Mouse (Mus musculus) retina, embryonic 14.5 days (tissue): Measurements from ENCODE around the gene Gm17428.
"Not testable (repeated sequence)": the region's sequence is repeated elsewhere in the genome, so short reads cannot be mapped to it uniquely, and the experiment has no call there.

Experiments
- DNase-seq: peaks from one replicate; pipeline ENCODE4 v3.0.0-alpha.2; 2015; ENCODE audit warnings: low spot score

Gm17428 gene

DNA sequence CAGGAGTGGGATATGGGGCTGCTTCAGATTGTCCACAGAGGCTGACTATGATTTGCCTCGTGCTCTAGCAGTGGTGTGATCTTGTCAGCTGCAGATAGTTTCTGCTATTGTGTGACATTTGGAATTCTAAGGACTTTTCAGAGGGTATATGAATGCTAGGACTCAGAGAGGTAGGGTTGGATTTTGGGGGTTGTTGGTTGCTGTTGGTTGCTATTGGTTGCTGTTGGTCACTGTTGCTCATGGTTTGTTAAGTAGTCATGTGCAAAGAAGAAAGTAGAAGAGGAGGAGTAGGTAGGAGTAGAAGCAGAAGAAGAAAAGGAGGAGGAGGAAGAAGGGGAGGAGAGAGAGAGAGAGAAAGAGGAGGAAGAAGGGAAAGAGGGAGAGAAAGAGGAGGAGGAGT is at the start of gene Gm17428:
TSS of gene Gm17428 (plus strand) at position 301 of the 400 bp plus-strand sequence.
- DNase-seq: no peak

DNA sequence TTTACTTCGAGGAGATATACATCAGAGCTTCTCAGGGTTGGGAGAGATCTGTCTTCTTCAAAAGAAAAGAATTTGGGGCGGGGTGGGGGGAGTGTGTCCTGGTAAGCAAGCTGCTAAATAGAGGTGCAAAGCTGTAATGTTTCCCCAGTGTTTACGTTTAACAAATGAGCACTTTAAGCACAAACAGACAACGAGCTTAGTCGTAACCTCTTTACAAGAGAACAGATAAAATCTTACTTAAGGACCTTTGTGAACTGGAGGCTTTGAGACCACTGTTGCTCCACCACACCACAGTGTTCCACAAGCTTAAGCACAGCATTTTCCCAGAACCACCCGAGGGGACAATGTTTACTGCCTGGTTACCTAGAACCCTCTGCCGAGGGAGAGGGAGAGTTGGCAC is 49.4 kb upstream of the Gm17428 start:
- no peak for DNase-seq

DNA sequence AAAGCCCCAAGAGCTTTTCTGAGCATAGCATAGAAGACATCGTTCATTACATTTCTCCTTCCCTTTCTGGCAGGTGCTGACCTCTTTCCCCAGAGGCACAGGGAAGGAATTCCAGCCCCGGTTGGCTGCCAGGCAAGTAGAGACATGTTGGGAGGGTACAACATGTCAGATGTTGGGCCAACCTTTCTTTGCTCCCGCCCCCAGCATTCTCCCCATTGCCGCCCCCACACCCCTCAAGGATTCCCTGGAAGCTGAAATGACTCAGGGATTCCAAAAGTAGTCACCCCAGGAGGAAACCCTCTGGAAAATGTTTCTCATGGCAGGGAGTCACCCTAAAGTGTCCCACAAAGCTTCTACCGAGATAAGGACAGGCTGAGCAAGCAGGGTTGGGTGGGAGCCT is 46.9 kb upstream of the Gm17428 start:
- DNase-seq: no peak

DNA sequence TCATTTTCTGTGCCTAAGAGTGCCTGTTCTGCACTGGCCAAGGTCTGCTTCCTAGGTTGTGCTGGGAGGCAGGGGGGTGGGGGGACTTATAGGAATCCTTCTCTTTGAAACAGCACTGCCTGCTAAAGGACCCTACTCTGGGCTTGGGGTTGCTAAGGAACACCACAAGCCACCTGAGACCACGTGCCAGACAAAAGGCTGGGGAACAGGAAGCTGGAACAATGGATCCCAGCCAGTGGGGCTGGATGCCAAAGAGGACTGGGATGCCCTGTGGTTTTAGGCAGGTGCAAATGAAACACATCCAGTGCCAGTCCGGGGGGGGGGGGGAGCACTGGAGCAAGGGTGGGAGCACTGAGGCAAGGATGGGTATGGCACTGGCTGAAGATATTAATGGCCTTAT is 46.3 kb upstream of the Gm17428 start:
- no peak for DNase-seq

DNA sequence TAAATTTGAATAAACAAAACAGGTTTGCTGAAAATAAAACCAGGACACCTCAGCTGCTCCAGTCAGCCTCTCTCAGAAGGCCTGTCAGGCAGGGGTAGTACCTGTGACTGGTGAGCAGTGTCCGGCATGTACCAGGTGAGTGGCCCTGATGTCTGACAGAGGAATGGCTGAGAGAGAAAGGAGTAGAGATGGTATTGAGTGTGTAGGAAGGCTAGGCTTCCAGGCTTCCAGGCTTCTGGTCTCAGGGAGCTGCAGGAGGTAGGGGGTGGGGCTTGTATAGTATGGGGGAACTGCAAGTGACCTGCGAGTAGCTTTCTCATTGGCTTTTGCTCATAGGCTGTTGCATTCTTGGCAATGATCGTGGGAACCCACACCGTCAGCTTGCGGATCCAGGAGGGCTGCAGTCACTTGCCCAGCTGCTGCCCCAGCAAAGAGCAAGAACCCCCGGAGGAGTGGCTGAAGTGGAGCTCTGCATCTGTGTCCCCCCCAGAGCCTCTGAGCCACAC is 44.0 kb upstream of the Gm17428 start, which contains the start of gene Il25:
TSS of gene Il25 (plus strand) at position 51 of the 506 bp plus-strand sequence.
- peak; percentile 52 for DNase-seq

DNA sequence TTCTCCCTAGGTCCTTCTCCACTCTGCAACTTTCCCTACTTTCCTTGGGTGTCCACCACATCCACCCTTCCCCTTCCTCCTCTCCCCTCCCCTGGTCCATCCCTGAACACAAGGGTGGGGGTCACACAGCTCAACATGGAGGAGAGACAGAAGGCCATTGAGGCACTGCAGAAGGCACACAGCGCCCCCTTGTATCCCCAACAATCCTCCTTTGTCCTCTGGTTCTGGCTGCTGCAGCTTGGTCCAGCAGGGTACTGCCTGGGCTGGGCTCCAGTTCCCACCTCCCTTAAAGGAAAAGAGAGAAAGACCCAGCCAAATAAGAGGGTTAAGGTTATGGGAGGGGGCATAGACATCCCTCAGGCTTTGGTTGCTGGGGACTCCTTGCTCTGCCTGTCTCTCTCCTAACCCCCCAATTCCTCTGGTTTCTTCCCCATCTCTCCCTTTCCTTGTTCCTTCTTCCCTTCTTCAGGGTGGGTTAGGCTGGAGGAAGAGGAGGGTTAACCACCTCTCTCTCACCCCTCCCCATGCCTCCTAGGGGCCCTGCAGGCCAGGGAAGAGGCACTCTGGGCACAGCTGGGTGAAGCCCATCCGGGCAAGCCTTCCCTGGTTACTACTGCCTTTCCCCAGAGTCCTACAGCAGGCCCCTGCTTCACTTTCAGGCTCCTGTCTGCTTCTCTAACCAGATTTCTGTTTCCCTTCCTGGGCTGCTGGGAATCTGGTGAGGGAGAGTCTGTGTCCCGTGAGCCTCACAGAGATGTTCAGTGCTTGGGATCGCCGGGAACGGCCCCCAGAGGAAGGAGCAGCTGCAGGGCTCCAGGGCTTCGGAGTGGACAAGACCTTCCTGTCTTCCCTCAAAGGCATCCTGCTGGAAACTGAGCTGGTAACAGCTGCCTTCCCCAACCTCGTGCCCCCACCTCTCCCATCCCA is 40.6 kb upstream of the Gm17428 start, which contains the start of gene Cmtm5:
TSS of gene Cmtm5 (plus strand) at position 358 of the 927 bp plus-strand sequence.
- DNase-seq: no peak

DNA sequence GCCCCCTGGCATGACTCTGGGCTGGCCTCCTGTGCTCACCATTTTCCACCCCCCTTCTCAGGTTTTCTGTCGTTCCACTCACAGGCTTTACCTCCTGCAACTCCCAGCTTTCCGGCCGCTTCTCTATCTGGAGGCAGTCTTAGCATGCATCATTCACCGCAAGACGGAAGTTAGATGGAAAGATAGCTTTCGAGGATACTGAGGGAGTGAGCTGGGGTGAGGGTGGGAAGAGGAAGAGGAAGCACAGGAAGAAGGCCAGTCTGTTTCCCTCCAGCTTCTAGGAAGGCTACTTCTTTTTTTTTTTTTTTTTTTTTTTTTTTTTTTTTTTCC is 39.9 kb upstream of the Gm17428 start:
- DNase-seq: no peak

DNA sequence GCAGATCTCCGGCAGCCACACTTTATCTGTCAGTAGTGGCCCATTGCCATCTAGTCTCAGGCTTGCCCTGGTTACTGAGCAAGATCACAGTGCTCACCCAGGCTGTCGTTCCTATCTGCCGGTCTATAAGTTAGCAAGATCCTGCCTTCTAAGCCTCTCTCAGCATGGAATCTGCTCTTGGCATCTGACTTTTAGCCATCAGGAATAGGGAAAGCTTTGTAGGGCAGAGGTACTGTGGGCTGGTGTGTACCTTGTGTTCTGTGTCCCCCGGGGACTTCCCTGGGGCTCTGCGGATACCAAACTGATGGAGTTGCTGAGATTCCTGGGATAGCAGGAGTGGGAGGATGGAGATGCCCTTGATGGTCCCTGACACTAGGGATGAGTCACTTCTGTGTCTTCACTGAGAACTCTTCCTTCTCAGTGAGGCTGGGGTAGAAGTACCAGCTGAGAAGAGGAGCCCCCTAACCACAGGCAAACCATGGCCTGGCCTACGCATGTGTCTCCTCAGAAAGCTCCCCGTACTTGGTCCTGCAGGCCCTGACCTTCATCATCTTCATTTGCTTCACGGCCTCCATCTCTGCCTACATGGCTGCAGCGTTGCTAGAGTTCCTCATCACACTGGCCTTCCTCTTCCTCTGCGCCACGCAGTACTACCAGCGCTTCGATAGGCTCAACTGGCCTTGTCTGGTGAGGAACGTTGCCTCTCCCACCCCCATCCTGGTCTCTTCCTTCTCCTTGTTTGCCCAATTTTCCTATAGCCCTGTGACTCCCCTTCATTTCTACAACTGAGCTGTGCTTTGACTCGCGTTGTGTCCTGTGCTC is 39.2 kb upstream of the Gm17428 start:
- DNase-seq: no peak

DNA sequence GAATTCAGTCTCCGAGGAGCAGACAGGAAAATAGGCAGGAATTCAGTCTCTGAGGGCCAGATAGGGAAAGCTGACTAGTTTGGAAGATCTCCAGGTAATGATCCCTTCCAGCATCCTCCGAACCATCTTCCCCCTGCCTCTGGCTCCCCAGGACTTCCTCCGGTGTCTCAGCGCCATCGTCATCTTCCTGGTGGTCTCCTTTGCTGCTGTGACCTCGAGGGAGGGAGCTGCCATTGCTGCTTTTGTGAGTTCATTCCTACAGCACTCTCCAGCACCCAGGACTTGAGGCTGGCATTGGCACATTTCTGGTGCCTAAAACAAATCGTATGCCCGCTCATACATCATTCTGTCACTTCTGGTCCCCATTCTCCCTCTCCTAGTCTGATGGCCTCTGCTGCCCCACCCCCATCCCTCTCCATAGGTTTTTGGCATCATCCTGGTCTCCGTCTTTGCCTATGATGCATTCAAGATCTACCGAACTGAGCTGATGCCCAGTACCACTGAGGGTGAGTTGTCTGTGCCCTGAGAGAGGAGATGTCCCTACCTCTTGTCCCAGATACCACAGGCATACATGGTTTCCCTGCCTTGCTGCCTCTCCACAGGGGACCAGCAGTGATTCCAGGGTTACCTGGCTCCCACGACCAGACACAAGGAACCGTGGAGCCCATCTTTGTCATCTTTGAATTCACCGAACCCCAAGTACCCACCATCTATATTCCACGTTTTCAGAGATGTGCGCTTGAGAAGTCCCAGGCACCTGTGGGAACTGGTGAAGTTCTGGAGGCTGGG is 38.1 kb upstream of the Gm17428 start:
- no peak for DNase-seq

DNA sequence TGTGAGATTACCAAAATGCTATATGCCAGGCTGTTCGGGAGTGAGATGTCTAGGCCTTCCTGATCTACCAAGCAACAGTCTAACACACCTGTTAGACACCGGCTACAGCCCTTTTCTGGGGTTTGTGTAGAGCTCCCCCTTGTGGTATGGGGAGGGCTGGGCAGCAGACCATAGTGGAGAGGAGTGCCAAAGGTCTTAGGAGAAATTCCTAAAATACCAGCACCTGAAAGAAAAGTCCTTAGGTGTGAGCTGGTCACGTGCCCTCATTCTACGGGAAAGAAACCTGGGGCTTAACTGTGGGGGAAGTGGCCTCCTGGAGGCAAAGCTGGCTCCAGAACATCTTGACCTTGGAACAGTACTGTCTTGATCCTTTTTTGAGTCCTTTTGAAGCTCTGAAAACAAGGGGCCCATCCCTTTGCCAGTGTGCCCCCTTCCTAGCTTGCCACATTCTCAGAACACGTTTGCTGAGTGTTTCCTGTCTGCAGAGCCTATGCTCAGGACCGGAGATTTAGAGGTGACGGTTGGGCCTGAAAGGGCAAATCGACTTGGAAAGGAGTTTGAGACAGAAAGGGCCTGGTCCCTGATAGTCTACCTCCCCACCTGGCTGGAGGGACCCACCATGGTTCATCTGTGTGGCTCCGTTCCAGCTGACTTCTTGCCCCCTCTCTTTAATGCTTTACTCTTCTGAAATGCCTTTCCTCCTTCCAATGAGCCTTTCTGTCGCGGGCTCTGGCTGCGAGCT is 37.1 kb upstream of the Gm17428 start:
- DNase-seq: peak; percentile 83

DNA sequence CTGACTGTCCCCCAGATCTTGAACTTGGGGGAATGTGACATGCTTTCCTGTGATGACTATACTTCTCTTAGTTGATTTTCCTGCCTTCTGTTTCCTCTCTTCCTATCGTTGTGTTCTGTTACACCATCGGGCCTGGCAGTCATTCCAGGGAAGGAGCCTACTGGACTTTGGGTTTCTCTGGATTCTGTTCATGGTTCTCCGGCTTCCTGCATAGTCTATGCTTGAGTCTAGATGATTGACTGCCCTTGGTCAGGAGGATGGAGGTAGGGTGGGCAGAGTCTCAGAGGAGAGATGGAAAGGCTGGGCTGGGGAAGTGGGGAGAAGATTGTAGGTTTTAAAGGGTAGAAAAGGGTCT is 36.6 kb upstream of the Gm17428 start:
- DNase-seq: no peak

DNA sequence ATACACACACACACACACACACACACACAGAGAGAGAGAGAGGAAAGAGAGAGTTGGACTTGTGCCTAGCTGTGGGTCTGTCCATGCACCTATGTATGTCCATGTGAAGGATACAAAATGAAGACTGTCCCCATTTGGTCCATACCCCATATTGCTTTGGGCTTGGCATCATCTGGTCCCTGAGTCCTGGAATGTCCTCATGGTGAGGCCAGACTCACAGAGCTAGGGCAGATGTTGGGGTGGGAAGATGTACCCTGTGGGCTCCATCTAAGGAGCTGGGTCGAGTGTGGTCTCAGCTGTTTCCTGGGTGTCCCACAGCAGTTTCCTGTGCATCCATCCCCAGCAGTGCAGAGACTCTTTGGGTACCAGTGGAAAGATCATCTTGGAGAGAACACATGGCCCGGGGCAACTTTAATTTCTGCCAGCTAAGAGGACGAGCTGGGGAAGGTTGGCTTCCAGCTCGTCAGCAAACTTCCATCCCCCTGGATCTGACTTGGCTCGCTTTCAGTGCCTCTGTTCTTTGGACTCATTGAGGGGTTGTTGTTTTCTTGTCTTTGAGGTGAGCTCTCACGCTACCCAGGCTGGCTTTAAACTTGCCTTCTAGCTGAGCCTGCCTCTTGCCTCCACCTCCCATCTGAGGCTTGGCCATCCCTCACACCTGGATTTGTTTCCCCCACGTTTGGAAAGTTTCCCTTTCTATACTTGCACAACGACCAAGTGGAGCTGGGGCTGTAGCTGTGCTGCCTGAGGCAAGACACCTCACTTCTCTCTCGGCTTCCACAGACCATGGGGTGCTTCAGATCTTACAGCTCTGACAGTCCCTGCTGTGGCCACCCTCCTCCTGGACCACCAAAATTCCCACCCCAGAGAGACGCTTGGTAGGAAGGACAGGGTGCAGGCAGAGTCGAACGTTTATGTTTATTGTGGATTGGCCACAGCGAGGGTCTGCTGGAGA is 35.4 kb upstream of the Gm17428 start:
- no peak for DNase-seq

DNA sequence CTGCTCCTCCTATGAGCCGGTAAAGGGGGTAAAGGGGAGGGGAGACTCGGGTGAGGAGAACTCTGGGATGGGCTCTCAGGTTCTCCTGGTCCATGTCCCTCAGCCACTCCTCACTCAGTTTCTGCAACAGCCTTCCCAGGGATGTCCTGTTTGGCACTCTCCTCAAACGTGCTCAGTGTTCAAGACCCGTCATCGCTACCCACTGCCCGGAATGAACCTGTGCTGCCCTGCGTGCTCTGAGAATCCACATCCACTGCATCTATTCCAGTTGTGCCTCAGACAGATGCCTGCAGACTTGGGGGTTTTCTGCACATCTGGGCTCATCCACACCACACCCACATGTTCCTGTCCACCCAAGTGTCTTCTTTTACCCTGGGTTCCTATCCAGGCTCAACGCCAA is 34.3 kb upstream of the Gm17428 start:
- DNase-seq: no peak

DNA sequence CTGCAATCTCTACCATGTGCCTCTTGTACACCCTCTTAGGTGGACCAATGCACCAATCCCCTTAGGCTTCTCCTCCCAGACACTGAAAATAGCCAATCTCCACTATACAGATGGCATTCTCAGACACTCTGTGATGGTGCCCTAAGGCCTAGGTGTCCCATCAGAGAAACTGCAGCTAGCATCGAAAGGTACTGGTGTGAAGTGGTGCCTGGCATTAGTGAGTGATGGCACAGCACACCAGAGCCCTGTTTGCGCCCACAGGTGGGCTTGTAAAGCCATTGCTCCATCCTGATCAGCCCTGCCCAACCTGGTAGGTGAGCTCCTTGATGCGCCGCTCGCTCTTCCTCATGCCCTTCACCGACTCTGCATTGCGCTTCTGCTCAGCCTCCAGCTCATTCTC is 32.8 kb upstream of the Gm17428 start:
- DNase-seq: no peak

DNA sequence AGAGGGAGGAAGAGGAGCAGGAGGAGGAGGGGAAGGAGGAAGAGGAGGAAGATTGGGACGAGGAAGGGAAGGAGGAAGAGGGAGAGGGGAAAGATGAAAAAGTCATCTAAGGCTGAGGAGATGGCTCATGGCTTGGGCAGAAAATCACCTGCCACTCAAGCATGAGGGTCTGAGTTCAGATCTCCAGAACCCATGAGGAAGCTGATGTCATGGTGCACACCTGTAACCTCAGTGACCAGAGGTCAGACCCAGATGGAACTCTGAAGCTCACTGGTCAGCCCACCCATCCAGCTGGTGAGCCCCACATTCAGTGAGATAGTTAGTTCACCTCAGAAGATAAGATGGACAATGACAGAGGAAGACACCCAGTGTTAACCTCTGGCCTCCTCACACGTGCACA is 31.8 kb upstream of the Gm17428 start:
- DNase-seq: no peak

DNA sequence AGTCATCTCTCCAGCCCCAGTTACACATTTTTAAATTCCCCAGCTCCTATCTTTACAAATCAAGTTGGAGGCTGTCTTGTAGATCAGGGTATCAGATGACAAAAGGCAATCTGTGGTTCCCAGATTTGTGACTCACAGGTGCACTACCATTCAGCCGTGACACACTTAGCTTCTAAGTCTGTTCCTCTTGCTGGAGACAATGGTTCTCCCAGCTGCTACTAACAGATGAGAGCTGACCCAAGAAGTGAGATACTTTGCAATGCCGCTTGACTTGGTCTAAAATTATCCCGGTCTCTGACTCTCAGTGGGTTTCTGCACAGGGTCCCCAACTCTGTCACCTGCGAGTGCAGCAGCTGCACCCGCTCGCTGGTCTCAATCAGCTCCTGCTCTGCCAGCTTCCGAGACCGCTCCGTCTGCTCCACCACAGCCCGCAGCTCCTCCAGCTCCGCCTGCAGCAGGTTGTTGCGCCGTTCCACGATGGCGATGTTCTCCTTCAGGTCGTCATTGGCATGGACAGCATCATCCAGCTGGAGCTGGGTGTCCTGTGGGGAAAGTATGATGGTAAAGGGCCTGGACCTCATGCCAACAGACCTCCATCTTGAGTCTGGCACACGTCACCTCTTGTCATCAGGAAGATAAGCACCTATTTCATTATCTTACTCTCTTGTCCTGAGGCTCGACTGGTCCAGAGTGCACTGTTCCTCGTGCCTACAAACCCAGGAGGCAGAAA is 30.6 kb upstream of the Gm17428 start:
- DNase-seq: no peak

DNA sequence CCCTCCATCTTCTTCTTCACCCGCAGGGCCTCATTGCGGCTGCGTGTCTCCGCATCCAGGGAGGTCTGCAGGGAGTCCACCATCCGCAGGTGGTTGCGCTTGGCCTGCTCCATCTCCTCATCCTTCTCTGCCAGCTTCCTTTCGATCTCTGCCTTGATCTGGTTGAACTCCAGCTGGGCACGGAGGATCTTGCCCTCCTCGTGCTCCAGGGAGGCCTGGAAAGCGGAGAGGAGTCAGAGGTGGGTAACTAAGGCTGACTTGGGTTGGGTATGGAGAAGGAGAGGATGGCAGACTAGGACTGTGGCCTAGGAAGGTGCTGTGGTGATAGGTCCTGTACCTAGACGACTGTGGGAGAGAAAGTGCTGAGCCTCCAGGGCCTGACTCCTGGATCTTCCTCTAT is 29.7 kb upstream of the Gm17428 start:
- DNase-seq: not testable (repeated sequence)

DNA sequence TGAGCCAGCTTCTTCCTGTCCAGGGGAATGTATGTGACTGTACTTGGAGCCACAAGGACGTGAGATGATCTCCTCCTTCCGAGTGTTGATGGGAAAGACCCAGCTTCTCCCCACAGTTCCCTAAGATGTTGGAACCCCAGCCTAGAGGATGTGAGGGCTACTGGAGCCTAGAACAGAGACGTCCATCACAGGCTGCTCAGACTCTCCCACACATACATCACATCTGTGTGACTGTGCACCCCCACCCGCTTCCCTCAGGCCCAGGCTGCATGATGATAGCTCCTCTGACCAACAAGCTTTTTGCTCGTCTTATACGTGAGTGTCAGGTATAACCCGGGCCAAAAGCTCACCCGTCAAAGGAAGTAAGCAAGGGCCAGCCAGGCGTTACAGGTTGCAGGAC is 28.0 kb upstream of the Gm17428 start:
- no peak for DNase-seq

DNA sequence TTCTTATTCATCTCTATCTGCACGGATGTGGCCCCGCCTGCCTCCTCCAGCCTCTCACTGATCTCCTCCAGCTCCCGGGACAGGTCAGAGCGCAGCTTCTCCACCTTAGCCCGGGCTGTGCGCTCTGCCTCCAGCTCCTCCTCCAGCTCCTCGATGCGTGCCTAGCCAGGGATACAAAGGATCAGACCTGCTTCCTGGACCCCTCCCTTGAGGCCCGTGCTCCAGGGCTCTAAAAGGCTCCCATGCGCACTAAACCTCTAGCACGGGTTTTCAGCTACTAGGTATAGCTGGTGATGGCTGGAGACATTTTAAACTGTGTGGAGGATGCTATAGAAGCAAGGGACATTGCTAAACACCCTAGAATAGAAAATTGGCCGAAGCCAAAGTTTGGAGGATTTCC is 26.2 kb upstream of the Gm17428 start:
- no peak for DNase-seq

DNA sequence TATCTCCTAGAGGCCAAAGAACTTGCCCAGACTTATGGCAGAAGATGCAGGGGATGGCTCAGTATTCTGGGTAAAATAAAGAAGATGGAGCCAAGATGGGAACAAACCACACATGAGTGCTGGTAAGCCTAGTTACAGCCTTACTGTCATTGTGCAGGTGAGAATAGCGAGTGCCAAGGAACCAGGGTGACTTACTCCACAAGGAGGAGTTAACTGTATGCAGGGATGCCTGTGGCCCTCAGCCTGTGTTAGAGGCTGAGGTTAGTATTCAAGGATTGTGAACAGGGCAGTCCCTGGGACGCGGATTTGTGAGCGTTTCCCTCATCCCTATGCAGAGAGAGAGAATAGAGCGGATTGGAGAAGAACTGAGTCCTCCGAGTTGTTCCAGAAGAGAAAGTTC is 25.1 kb upstream of the Gm17428 start:
- no peak for DNase-seq
